Mouse (Mus musculus): ENCODE results near the gene Trim80.
"Not testable (repeated sequence)": the region's sequence is repeated elsewhere in the genome, so short reads cannot be mapped to it uniquely, and the experiment has no call there.

The Trim80 gene

DNA sequence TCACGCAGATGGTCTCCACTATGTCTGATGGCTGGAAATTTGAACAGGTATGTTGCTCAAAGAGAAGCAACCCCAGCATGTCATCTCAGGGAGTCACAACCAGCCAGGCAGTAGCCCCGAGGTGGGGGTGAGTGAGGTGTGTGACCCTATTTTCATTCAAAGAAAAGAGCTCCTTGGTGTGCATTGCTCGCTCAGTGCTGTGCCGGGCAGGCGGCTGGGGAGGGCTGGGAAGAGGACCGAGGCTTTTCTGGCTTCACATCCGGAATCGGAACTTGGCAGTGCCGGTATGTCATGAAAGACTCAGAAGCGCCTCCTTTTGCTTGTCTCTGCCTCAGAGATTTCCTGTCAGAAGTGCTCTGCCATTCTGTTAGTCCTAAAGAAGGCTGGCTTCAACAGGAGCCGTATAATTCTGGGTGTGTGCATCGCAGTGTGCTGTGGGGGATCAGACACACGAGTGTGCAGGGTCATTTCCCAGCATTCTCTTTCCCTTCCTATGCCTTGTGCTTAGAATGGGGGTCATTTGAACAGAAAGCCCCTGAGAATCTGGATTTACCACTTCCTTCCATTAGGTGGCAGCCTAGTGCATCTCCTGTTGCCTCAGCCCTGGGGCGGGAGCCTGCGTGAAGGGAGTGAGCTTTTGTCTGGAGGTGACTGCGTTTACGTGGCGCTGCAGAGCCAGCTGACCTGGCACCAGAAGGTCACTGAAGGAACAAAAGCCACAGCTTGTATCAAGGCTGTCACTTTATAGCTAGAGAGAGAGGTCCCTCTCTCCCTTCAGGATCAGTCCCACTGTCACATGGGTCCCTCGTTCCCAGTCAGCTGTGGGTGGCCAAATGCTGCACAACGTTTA, 12.6 kb upstream of the Trim80 start:
- peak; percentile 89 for DNase-seq (ENCODE audit: extremely low spot score, low read depth, low spot score)

DNA sequence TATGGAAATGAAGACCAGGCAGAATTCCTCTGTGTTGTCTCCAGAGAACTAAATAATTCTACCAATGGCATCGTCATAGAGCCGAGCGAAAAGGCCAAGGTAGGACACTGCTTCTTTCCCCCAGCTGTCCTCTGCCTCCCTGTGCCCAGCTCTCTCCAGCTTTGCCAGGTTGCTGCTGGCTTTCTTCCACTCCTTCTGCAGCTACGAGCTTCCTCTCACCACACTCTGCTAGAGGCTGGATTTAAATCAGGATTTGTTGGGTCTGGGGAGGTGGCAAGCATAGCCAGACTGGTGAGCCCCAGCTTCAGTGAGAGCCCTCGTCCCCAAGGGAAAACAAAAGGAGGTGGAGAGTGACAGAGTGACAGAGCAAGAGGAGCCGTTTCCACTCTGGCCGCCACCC, 11.0 kb upstream of the Trim80 start:
- no peak for DNase-seq (ENCODE audit: extremely low spot score, low read depth, low spot score)

DNA sequence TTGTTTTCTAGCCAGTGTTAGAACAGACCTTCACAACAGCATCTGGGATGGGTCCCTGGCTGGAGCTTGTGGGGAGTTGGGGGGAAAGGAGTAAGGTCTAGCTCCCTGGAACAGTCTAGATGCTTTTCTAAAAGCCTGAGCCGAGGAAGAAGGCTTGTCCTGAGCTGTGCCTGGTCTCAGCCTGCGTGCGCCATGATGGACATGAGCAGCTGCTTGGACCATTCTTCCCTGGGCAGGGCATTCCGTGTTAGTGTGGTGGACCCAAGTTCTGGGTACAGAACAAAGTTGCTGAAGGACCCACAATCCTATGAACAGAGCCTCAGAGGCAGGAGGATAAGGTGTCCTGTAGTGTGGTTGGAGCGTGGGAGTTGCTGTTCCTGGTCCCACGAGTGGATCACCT, 9.8 kb upstream of the Trim80 start:
- DNase-seq (ENCODE audit: extremely low spot score, low read depth, low spot score), result no peak

DNA sequence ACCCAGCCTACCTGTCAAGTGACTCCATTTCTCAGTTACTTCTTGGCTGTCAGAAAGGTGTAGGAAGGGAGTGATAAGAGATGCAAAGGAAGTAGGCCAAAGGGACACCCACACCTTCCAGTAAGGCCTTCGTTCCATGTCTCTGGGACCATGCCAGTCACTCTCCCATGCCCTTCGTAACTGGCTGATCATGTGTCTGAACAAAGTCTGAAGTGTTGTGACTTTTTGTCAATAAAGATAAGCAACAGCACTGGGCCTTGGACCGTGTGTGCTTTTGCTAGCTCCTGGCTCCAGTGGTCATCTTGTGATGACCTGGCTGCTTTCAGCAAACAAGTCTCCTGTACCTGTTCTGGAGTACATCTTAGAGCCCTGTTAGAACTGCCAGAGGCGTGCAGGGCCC, 7.5 kb upstream of the Trim80 start:
- no peak for DNase-seq (ENCODE audit: extremely low spot score, low read depth, low spot score)

DNA sequence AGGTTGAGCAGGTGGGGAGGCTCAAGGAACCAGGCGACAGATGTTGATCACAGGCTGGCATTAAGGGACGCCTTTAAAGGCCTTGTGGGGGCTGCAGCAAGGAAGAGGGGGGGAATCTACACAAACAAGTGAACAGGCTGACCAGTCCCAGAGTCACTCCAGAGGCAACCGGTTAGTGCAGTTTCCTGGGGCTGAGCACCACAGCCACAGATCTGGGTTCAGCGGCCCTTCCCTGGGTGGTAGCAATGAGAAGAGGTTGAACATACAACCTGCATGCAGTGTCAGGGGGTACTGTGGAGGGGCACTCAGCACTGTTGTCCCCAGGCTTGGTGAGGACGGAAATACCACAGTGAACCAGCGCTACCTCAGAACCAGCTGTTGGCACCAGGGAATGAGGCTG, 7.0 kb upstream of the Trim80 start:
- DNase-seq (ENCODE audit: extremely low spot score, low read depth, low spot score), result no peak

DNA sequence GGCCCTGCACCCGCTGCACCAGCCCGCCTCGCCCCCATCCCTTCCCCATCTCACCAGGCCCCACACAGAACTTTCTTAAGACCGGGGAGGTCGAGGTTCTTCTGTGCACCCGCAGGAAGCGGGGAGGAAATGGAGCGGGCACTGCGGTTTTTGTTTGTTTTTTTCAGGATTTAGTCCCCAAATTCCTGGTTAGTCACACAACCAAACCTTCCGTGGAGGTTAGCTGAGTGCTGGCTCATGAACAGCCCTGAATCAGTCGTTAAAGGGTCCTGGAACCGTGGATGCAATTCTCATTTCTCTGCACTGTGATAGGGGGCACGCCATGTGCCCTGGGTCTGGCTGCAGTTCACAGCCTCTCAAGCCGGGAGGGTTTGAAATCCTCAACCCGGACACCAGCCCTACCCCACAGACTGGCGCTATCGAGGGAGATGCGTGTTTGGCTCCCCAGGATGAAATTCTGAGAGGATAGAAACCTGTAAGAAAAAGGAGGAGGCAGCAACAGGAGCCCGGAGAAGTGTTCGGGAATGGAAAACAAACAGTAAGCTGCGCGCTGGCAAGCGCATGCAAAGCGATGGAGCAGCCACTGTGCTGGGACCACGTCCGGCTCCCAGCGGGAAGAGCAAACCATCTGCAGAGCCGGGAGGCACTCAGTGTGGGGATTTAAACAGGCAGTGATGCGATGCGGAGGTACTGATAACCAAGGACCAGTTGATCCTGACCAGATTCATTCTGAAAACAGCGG, 4.6 kb upstream of the Trim80 start:
- no peak for DNase-seq (ENCODE audit: extremely low spot score, low read depth, low spot score)

DNA sequence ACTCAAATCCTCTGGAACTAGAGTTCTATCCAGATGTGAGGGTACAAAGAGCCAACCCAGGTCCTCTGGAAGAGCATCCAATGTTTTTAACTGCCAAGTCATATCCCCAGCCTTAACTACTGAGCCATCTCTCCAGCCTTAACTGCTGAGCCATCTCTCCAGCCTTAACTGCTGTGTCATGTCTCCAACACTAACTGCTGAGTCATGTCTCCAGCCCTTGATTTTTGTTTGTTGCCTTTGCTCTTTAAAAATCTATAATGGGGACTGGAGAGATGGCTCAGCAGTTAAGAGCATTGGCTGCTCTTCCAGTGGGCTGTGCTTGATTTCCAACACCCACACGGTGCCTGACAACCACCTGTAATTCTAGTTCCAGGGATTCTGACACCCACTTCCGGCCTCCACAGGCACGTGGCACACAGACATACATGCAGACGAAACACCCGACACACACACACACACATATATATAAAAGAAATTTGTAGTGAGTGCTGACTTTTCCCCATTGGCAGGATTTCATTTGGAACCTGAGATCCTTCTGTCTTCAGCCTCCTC, 2.7 kb upstream of the Trim80 start:
- DNase-seq (ENCODE audit: extremely low spot score, low read depth, low spot score), result no peak

DNA sequence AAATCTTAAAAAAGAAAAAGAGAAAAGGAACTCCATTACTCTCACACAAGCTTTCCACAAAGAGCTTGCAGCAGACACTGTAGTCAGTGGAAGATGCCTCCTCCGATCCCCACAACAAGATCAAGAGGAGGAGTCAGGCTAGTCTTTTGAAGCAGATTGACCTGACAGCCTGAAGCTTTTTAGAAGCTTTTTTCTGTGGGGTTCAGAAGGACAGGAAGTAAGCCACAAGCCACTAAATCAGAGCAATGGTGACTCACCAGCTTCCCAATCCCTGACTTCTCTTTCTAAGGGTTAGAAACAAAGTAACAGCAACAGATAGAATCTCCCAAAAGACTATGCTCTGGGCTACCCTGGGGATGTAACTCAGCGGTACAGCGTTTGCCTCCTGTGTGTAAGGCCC, 1.0 kb upstream of the Trim80 start:
- DNase-seq (ENCODE audit: extremely low spot score, low read depth, low spot score), result no peak

DNA sequence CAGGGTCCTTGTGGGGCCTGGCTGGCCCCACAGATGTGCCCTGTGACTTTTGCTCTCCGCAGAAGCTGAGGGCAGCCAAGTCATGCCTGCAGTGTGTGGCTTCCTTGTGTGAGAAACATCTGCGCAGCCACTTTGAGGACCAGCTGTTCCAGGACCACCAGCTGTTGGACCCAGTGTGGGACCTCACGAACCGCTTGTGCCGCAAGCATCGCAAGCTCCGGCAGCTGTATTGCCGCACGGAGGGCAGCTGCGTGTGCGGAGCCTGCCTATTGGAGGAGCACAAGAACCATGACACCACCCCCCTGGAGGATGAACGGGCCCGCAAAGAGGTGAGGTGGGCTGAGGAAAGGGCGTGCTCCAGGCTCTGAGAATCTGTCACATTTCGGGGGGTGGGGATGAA, 1.1 kb downstream of the Trim80 start:
- DNase-seq (ENCODE audit: extremely low spot score, low read depth, low spot score), result no peak

DNA sequence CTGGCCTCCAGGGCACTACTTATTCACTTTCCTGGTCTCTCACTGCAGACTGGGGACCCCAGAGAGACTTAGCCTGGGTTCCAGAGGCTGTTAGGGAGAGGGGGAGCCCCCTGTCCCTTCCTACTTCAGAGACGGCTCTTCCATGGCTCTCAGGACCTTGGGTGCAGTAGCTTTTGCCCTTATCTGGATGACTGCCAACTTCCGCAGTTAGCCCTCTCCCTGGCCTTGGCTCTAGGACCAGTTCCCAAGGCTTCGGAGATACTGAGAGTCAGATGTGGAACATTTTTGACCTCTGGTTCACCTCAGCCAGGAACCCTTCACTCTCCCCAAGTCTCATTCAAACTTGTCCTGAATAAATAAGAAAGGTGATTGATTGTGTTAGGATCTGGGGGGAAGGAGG, 6.6 kb downstream of the Trim80 start:
- DNase-seq (ENCODE audit: extremely low spot score, low read depth, low spot score), result no peak

DNA sequence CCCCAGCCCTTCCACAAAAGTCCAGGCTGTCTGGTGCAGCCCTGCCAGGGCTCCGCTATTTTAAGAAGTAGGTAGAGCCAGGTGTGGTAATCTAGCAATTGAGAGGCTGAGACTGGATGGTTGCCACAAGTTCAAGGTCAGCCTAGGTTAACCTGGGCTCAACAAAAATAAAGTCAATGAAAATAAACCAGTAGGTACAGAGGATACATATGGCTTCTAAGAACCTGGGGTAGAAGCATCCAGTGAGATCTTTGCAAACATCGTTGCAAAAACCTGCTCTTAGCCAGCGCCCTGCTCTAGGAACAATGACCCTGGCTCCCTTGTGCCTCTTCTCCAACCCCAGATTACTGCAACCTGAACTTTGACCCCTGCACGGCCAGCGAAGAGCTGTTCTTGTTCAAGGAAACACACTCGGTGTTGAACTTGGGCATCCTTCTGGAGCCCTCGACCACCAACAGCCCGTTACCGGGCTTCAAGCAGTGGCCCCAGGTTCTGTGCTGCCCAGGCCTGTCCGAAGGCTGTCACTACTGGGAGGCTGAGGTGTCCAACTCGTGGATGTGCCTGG, 7.1 kb downstream of the Trim80 start:
- no peak for DNase-seq (ENCODE audit: extremely low spot score, low read depth, low spot score)

DNA sequence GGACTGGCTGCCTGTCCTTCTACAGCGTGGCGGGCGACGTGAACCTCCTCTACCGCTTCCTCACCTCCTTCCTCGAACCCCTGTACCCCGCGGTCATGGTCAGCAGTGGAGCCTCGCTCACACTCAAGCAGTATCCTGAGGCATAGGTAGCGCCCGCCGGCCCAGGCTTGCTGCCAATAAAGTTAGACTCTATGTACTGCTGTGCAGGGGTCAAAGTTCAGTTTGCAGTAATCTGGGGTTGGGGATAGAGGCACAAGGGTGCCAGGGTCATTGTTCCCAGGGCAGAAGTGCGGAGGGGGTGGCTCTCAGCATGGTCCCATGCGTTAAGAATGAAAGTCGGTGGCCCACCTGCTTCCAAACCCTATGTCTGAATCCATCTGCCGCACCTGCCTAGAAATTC, 7.7 kb downstream of the Trim80 start:
- no peak for DNase-seq (ENCODE audit: extremely low spot score, low read depth, low spot score)

DNA sequence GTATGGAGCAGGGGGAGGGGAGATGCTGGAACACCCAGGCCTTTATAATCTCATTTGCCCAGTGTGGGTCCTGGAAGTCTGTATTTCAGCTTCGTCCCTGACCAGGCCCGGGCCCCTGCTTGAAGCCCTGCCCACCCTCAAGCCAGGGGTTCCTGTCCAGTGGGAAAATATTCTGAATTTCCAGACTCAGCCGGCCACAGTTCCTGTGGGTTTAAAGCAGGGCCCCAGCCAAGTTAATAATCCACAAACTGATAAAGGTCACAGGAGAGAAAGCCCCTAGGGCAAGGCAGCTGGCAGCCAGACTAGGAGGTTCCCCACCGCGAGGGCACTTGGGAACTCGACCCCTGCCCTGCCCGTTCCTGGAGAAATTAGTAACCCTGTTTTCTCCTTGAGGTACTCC, 8.7 kb downstream of the Trim80 start:
- no peak for DNase-seq (ENCODE audit: extremely low spot score, low read depth, low spot score)

DNA sequence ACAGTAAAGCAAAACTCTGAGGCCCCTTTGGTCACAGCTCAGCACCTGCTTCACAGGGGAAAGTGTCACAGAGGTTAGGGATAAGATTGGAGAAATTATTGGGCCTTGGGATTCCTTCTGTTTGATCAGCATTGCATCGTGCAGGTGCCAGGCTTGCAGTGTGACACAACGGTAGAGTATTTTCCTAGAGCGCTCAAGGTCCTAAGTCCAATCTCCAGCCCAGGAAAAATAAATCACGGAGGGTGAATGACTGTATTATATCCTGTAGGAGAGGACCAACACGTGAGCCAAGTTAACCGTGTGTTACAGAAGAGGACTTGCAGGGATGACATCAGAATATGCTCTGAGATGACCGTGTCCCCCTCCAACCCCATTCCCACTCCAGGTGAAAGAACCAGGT, 9.8 kb downstream of the Trim80 start:
- no peak for DNase-seq (ENCODE audit: extremely low spot score, low read depth, low spot score)

DNA sequence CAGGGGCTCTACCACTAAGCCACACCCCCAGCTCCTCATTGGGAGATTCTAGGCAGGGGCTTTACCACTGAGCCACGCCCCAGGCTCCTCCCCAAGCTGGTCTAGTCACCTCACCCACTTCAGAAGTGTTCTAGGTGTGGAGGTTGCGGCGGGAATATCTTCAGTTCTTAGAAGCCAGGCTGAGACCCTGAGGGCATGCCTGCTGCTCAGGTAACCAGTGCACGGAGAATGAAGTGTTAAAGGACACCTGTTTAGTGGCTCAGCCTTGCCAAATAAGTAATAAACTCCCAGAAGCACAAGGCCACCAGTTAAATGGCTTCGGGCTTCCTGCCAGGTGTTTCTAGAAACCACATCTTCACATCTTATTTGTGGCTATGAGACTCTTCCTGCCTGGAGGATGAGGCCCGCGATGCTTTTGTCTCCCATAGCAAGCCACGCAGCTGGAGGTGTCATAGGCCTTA, 11.5 kb downstream of the Trim80 start:
- no peak for DNase-seq (ENCODE audit: extremely low spot score, low read depth, low spot score)

DNA sequence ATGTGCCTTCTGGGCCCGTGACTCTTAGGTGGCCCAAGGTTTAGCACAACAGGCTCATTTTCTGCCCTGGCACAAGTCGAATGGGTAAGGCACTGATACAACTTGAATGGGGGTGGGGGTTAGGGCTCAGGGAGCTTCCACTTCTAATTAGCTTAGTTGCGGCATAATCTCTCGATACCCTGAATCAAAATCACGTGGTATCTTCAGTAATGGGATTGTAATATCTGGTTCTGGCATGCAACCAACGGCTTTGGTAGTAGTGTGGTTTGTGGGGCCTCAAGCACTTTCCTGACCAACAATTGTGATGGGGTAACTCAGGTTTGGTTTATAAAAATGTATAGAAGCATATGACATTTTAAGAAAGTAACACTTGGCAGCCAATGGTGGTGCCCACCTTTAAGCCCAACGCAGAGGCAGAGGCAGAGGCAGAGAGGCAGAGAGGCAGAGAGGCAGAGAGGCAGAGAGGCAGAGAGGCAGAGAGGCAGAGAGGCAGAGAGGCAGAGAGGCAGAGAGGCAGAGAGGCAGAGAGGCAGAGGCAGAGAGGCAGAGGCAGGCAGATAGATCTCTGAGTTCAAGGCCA, 12.0 kb downstream of the Trim80 start:
- DNase-seq (ENCODE audit: extremely low spot score, low read depth, low spot score), result no peak

DNA sequence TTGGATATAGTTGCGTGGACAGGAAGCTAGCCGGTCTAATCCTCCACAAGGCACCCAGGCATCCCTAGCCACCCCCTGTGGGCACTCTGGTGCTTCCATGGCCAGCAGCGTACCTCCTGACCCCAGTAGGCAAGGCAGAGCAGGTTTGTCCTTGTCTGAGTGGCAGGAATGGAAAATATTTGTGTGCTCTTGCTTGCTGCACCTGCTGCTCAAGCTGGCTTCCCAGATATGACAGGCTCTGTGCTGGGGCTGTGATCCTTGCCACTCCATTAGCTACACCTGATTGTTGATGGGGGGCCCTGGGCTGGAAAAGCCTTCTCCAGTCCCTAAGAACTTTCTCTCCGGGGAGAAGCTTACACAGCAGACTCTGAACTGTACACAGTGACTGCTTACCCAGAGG, 13.0 kb downstream of the Trim80 start:
- DNase-seq (ENCODE audit: extremely low spot score, low read depth, low spot score), result no peak

DNA sequence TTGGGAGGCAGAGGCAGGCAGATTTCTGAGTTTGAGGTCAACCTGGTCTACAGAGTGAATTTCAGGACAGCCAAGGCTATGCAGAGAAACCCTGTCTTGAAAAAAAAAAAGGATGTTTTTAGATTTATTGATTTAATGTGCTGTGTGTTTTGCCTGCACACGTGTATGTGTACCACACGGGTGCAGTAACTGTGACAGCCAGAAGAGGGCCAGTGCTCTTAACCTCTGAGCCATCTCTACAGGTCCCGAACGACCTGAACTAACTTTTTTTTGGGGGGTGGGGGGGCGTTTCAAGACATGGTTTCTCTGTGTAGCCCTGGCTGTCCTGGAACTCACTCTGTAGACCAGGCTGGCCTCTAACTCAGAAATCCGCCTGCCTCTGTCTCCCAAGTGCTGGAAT, 14.5 kb downstream of the Trim80 start:
- DNase-seq (ENCODE audit: extremely low spot score, low read depth, low spot score), result not testable (repeated sequence)

DNA sequence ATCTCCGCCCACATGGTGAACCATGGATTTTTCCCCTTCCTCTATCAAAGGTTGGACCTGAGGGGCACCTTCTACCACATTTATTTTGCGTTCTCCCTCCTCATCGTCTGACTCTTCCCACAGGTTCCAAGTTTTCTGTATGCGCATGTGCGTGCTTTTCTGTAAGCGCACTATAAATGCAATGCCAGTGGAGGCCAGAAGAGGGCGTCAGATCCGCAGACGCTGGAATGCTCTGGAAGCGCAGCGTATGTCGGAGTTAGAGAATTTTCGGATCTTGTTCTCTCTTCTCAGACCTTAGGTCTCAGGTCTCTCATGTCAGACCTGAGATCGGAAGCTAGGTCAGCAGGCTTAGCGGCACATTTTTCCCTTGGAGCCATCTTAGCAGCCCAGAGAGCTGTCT, 15.3 kb downstream of the Trim80 start:
- DNase-seq (ENCODE audit: extremely low spot score, low read depth, low spot score), result no peak

DNA sequence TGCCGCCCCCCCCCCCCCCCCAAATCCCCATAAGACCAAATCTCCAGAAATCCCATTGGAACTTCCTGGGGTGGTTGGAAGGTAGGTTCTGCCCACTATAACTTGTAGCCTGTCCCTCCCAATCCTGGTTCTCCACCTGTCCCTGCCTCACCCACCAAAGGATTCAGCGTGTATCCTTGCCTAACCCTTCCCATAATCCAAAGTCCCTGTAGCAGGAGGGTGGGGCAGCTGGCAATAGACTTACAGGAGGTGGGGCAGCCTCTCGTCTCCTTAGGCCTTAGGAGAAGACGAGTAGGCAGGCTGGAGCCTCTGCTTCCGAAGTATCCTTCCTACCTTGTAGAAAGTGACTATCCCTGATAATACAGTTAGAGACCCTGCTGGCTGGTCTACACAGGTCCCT, 15.8 kb downstream of the Trim80 start:
- no peak for DNase-seq (ENCODE audit: extremely low spot score, low read depth, low spot score)

DNA sequence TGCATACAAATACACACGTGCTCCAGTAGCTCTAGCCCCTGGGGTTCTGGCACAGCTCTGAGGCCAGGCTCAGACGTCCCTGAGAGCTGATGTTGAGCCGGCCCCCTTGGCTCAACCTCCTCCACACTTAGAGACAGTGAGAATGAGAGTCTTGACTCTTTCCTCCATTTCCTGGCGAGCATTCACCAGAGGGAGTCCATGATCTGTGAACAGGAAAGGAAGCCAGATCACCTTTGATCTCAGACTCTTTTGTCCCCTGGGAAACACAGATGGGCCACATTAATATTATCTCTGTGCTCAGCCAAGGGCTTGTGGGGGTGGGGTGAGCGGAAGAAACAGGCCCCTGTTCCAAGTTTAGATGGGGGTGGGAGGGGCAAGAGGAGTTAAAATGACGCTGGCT, 17.1 kb downstream of the Trim80 start:
- DNase-seq (ENCODE audit: extremely low spot score, low read depth, low spot score), result no peak

Measured in hindlimb bud, embryonic 11.5 days (tissue).